Mouse (Mus musculus) bone marrow, adult 2 months (tissue): ENCODE measurements around the gene Cd2bp2. TPM values are rescaled to one million over a fixed set of nuclear protein-coding genes. Genes with fewer than 3 reads are reported as not detected.
A peak's percentile ranks its signal among the peaks of the same experiment; 100 is the strongest.
"Not testable (repeated sequence)": the region's sequence is repeated elsewhere in the genome, so short reads cannot be mapped to it uniquely, and the experiment has no call there.

Experiments used
- H3K27ac ChIP-seq: fragments of 200-500 bp; 2 replicates; pipeline ENCODE4 v1.5.1; 2012; ENCODE audit warnings: low read depth, mild to moderate bottlenecking, control low read depth, inconsistent platforms, low read length; ENCODE audit not compliant: control insufficient read depth, poor library complexity, insufficient read depth
- H3K4me1 ChIP-seq: fragments of 200-500 bp; 2 replicates; pipeline ENCODE4 v1.6.1; 2011; ENCODE audit warnings: low read length; ENCODE audit not compliant: control insufficient read depth, insufficient read depth
- H3K4me3 ChIP-seq: fragments of 200-500 bp; replicated peaks from 2 replicates; pipeline ENCODE3; 2011; ENCODE audit warnings: mild to moderate bottlenecking, low read depth, low read length, control low read depth; ENCODE audit not compliant: control insufficient read depth
- CTCF ChIP-seq: fragments of 200-500 bp; IDR thresholded peaks from 2 replicates; pipeline ENCODE4 v1.5.1; 2011; ENCODE audit warnings: low read length, control low read depth; ENCODE audit not compliant: control insufficient read depth, insufficient read depth
- POLR2A ChIP-seq: fragments of 200-500 bp; IDR thresholded peaks from 2 replicates; pipeline ENCODE4 v1.6.1; 2011; ENCODE audit warnings: low read depth, mild to moderate bottlenecking, control low read depth, low read length, borderline replicate concordance; ENCODE audit not compliant: control insufficient read depth
- WGBS: fragments of 180-500 bp; shearing (Covaris S2); methylation state at CpG from one replicate; pipeline ENCODE4 v1.1.7; 2018; 5-methylcytosine and 5-hydroxymethylcytosine counted together
- polyA plus RNA-seq: library from polyadenylated mRNA; stranded (reverse); fragments of >200 nt; gene quantifications from 2 replicates; pipeline ENCODE4 v1.2.4, GENCODE M21; 2011; ENCODE audit warnings: low replicate concordance; ENCODE audit not compliant: missing spikeins, insufficient read depth, insufficient read length

Gene Cd2bp2
- polyA plus RNA-seq, 1 experiment, result 64.1 TPM

DNA sequence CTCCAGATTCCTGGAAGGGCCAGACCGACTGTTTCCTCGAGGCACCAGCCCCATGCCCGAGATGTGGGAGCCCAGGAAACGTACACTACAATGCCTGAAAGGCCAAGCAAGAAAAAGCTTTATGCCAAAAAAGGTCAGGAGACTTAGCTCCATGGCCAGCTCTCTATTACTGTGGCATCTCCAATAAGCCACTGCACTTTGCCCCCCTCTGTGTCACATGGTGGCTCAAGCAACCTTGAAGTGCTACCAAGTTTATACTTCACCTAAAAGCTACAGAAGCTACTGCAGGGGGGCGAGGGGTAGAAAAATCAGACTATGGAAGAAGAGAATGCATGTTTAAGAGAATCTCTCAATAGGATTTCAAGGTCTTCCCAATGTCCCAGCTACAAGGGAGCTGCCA lies 2.9 kb downstream of the Cd2bp2 start:
- peaks cover 4% of the 10 kb centered on the region for H3K4me1 ChIP-seq
- H3K27ac ChIP-seq, result no peak overlapping the region
- no peak for TF ChIP-seq CTCF
- no peak for TF ChIP-seq POLR2A
- H3K4me3 ChIP-seq, result no peak overlapping the region
- 85% methylated on average over 5 of the region's 5 CpGs for WGBS

DNA sequence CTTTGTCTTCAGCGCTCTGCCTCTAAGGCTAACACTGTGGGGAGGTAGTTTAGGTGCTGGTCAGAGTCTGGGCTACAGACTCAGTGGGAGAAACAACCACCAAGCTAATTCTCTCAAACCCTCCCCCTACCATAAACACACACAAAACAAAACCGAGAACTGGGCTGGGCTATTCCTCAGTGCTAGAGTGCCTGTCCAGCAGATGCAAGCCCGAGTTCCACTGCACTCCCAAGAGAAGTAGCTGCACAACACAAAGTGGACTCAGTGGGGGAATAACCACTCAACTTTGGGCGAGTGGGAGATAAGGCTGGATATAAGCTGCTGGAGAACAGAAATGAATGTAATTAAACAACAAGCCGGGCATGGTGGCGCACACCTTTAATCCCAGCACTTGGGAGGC lies 5.2 kb downstream of the Cd2bp2 start:
- H3K4me1 ChIP-seq, result peaks cover 3% of the 10 kb centered on the region
- no peak overlapping the region for H3K27ac ChIP-seq
- 85% methylated on average over 6 of the region's 6 CpGs for WGBS
- TF ChIP-seq POLR2A, result no peak
- TF ChIP-seq CTCF, result no peak
- H3K4me3 ChIP-seq, result no peak overlapping the region

DNA sequence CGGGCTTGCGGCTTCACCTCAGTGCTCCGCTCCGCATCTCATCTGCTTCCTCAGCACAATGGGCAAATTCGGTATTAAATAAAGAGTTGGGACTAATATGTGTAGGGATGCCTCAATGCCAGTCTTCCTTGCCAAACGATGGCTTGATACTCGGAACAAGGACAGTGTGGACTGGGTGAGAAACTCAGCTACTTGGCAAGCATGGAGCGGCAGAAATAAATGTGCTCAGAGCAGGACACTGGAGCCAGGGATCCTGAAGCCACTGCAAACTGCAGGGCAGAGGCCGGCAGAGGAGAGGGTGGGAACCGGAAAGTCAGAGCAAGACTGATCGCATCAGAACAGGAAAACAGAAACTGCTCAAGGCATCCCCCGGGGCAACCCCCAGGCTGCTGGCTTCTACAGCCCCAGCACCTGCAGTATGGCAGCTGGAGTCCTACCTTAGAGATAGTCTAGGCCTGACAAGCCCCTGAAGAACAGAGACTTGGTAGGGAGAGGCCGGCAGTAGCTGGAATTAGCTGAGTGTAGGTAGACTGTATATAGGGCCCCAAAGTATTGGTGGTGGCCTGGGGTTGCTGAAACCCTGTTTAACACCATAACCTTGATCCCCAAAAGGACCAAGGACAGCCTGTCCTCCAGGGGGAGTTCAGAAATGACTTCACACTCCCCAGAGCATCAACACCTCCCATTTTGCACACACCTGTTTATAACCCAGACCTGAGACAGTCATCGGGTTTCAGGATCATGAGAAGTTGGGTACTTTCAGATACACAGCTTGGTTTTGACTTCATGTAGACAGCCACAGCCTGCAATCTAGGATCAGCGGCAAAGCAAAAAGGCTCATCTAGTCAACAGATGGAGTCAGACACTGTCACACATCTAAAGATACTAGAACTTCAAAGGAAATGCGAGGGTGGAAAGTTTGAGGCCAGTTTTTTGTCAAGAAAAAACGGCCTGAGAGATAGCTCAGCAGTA lies 7.3 kb downstream of the Cd2bp2 start:
- no peak overlapping the region for H3K4me3 ChIP-seq
- H3K27ac ChIP-seq, result peak overlapping the region; percentile 43
- TF ChIP-seq CTCF, result no peak
- TF ChIP-seq POLR2A, result no peak
- no peaks in the 10 kb centered on the region; the same call in 1 of the 2 replicates for H3K4me1 ChIP-seq
- WGBS, result 62% methylated on average over 17 of the region's 17 CpGs

DNA sequence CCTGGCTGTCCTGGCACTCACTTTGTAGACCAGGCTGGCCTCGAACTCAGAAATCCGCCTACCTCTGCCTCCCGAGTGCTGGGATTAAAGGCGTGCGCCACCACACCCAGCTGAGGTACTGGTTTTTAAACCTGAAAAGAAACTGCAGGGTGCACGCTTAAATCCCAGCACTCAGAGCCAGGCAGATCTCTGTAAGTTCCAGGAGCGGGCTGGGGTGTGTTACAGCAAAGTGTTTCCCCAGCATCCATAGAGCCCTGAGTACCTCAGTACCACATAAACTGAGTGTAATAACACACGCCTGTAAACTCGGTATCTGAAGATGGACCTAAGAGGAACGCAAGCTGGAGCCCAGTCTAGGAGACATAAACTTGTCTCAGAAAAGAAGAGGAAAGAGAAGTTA lies 8.5 kb downstream of the Cd2bp2 start:
- 79% methylated on average over 10 of the region's 10 CpGs for WGBS
- no peak overlapping the region for H3K4me3 ChIP-seq
- TF ChIP-seq CTCF (no peak), POLR2A (no peak)
- no peak overlapping the region for H3K27ac ChIP-seq
- no peaks in the 10 kb centered on the region; the same call in 1 of the 2 replicates for H3K4me1 ChIP-seq

DNA sequence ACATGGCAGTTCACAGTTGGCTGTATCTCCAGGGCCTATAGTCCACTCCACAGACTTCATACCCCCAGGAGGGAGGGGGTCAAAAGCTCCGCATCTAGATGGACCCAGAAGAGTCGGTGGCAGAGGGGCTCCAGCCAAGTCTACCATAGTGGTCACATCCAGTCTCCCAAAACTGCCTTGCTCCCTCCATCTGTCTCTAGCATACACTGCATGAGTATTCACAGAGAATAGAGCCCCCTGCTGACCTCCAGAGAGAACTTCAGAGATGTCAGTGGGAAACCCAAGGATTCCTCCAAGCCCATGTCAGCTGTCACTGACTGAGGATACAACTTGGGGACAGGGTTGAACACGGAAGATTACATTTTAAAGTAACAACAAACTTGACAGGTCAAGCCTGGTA lies 10.2 kb downstream of the Cd2bp2 start:
- Histone ChIP-seq H3K4me3 (no peak overlapping the region), H3K27ac (no peak overlapping the region), H3K4me1 (peaks cover 3% of the 10 kb centered on the region)
- no peak for TF ChIP-seq POLR2A
- peak; percentile 31; the same call in 1 of the 2 replicates for TF ChIP-seq CTCF
- 61% methylated on average over 3 of the region's 3 CpGs for WGBS

DNA sequence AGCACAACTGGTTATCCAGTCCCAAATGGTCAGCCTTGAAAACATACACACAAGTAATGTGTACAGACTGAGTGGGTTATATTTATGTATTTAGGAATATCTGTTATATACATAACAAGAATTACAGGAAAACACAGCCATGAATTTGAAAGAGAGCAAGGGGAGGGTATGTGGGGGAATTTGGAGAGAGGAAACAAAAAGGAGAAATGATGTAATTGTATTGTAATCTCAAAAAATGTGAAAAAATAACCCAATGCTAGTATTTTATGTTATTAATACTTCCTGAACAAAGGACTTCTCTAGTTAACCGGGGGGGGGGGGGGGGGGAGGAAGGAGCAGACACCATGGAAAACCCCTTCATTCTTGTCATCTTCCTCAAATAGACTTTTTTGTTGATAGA lies 11.1 kb downstream of the Cd2bp2 start:
- TF ChIP-seq CTCF (no peak), POLR2A (no peak)
- WGBS, result 0% methylated on average over 1 of the region's 1 CpGs
- Histone ChIP-seq H3K4me1 (peaks cover 6% of the 10 kb centered on the region), H3K4me3 (no peak overlapping the region), H3K27ac (no peak overlapping the region)

DNA sequence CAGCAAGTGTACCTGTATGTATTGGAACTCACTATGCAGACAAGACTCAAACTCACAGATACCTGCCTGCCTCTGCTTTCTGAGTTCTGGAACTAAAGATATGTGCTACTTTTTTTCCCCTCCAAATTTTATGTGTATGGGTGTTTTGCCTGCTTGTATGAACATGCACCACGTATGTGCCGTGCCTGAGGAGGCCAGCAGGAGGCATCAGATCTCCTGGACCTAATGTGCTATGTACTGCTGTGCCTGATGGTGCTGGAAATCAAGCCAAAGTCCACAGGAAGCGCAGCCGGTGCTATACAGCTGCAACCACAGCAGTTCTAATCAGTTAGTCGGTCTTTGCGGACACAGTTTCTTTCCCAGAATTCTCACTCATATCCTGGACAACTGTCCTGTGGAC lies 12.0 kb downstream of the Cd2bp2 start:
- H3K27ac ChIP-seq, result no peak overlapping the region
- 57% methylated on average over 6 of the region's 6 CpGs for WGBS
- TF ChIP-seq CTCF, result peak; percentile 67
- TF ChIP-seq POLR2A, result no peak
- peaks cover 6% of the 10 kb centered on the region for H3K4me1 ChIP-seq
- H3K4me3 ChIP-seq, result no peak overlapping the region

DNA sequence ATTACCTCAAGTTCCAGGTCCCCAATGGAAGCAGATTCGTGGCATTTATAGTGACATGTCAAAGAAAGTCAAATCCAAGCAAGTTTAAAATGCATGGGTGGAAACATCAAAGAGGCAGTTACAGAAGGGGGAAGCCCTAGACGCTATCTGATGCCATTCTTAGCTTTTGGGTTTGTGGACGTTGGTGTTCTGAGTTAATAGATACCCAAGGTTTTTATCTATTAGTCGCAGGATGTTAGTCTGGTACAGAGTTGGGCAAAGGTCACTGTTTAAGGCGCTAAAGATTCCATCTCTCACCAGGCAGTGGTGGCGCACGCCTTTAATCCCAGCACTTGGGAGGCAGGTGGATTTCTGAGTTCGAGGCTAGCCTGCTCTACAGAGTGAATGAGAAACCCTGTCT lies 12.5 kb downstream of the Cd2bp2 start:
- H3K4me3 ChIP-seq, result no peak overlapping the region
- TF ChIP-seq CTCF (no peak), POLR2A (no peak)
- H3K4me1 ChIP-seq, result peaks cover 6% of the 10 kb centered on the region
- H3K27ac ChIP-seq, result no peak overlapping the region
- 50% methylated on average over 8 of the region's 8 CpGs for WGBS

DNA sequence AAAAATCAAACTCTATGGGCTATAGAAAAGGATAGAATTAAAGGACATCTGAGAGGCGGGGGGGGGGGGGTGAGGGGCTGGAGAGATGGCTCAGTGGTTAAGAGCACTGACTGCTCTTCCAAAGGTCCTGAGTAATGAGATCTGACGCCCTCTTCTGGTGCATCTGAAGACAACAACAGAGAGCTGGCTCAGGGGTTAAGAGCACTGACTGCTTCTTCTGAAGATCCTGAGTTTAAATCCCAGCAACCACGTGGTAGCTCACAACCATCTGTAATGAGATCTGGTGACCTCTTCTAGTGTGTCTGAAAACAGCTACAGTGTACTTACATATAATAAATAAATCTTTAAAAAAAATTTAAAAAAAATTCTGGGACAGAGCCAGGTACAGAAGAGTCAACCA lies 14.1 kb downstream of the Cd2bp2 start:
- H3K4me3 ChIP-seq, H3K27ac ChIP-seq, H3K4me1 ChIP-seq: not testable (repeated sequence)
- WGBS, result 32% methylated on average over 3 of the region's 3 CpGs
